Mouse (Mus musculus) heart, embryonic 14.5 days (tissue): ENCODE results near the gene Naa80. TPM values are rescaled to one million over a fixed set of nuclear protein-coding genes. Genes with fewer than 3 reads are reported as not detected.

Source experiments
- ATAC-seq: fragments of 200-750 bp; cut with Nextera tagmentation; 2 replicates; pipeline ENCODE4 v1.8.0; 2017; ENCODE audit warnings: low read depth, moderate TSS enrichment; ENCODE audit not compliant: insufficient number of reproducible peaks, insufficient read depth, low FRiP score
- H3K27ac ChIP-seq, 2 experiments: fragments of 200-500 bp in 1 of 2; fragments of 300-500 bp in 1 of 2; sonication (generic) in 1 of 2; replicated peaks in 1 of 2; 2 replicates each; pipeline ENCODE4 v1.5.1; 2012 to 2014; ENCODE audit warnings: low read depth in 2 of 2, low read length in 2 of 2, control low read depth in 1 of 2, mild to moderate bottlenecking in 1 of 2, mixed read lengths in 1 of 2; ENCODE audit not compliant: control insufficient read depth in 1 of 2, insufficient read depth in 1 of 2
- H3K27me3 ChIP-seq: fragments of 300-500 bp; sonication (generic); 2 replicates; pipeline ENCODE4 v1.6.1; 2014; ENCODE audit warnings: mild to moderate bottlenecking, low read length, control low read depth; ENCODE audit not compliant: control insufficient read depth, insufficient read depth
- H3K36me3 ChIP-seq: fragments of 300-500 bp; sonication (generic); 2 replicates; pipeline ENCODE4 v1.6.1; 2014; ENCODE audit warnings: mild to moderate bottlenecking, control low read depth, low read length, mixed read lengths; ENCODE audit not compliant: control insufficient read depth, insufficient read depth
- H3K4me1 ChIP-seq, 2 experiments: fragments of 200-500 bp in 1 of 2; fragments of 300-500 bp in 1 of 2; sonication (generic) in 1 of 2; 2 replicates each; pipeline ENCODE4 v1.6.1; 2012 to 2014; ENCODE audit warnings: low read length in 2 of 2, control low read depth in 1 of 2, mixed read lengths in 1 of 2; ENCODE audit not compliant: control insufficient read depth in 2 of 2, insufficient read depth in 2 of 2
- H3K4me2 ChIP-seq: fragments of 300-500 bp; sonication (generic); 2 replicates; pipeline ENCODE4 v1.6.1; 2014; ENCODE audit warnings: mild to moderate bottlenecking, low read length
- H3K4me3 ChIP-seq, 2 experiments: fragments of 200-500 bp in 1 of 2; fragments of 300-500 bp in 1 of 2; sonication (generic) in 1 of 2; 2 replicates each; pipeline ENCODE4 v1.5.1; 2012 to 2014; ENCODE audit warnings: low read length in 2 of 2, mild to moderate bottlenecking in 2 of 2, control low read depth in 1 of 2, low read depth in 1 of 2, moderate library complexity in 1 of 2; ENCODE audit not compliant: control insufficient read depth in 1 of 2, insufficient read depth in 1 of 2
- H3K9ac ChIP-seq: fragments of 300-500 bp; sonication (generic); 2 replicates; pipeline ENCODE4 v1.6.1; 2014; ENCODE audit warnings: mild to moderate bottlenecking, low read length
- H3K9me3 ChIP-seq: fragments of 300-500 bp; sonication (generic); 2 replicates; pipeline ENCODE4 v1.6.1; 2016; ENCODE audit warnings: low read length, control low read depth; ENCODE audit not compliant: control insufficient read depth
- WGBS: fragments of 180-500 bp; shearing (Covaris S2); extraction: QIAGEN DNeasy Blood & Tissue Kit; methylation state at CpG from one replicate; pipeline ENCODE4 v1.1.7; 2014; 5-methylcytosine and 5-hydroxymethylcytosine counted together
- polyA plus RNA-seq: library from polyadenylated mRNA; unstranded; fragments of >200 nt; fragmentation: Nextera tagmentation; extraction: Ambion mirVana; gene quantifications from 2 replicates; pipeline ENCODE4 v1.2.1, GENCODE M21; 2014

The Naa80 gene
- polyA plus RNA-seq, 1 experiment from 2014 or later: 14.9 TPM

GRCm38 (mm10) chr9:107615035-107615434, 36.3 kb downstream of the Naa80 start:
- peak overlapping the region in 1 of 2 experiments; percentile 94; a peak in 1 of 4 replicates for H3K27ac ChIP-seq
- H3K4me3 ChIP-seq: no peak overlapping the region
- peaks cover 63% of the 10 kb centered on the region for H3K36me3 ChIP-seq
- no peaks in the 10 kb centered on the region for H3K27me3 ChIP-seq
- no peak overlapping the region for H3K4me2 ChIP-seq
- peaks cover 39 to 58% of the 10 kb centered on the region in 2 experiments for H3K4me1 ChIP-seq
- no peaks in the 10 kb centered on the region for H3K9me3 ChIP-seq
- 61% methylated on average over 4 of the region's 4 CpGs for WGBS
- H3K9ac ChIP-seq: 0 out of 2 replicates have a peak overlapping the region, but pooled peaks have one; percentile 34
- ATAC-seq: no peak

- Histone ChIP-seq H3K27ac (peak overlapping the region; percentile 94 to 97), H3K27me3 (no peaks in the 10 kb centered on the region), H3K4me2 (no peak overlapping the region), H3K9me3 (no peaks in the 10 kb centered on the region), H3K4me1 (peaks cover 31 to 54% of the 10 kb centered on the region in 2 experiments), H3K9ac (no peak overlapping the region; the same call in 1 of the 2 replicates), H3K4me3 (no peak overlapping the region), H3K36me3 (peaks cover 76% of the 10 kb centered on the region)
- 68% methylated on average over 2 of the region's 2 CpGs for WGBS
- ATAC-seq: no peak
Measured at GRCm38 (mm10) chr9:107617461-107617860, 38.8 kb downstream of the Naa80 start.

DNA sequence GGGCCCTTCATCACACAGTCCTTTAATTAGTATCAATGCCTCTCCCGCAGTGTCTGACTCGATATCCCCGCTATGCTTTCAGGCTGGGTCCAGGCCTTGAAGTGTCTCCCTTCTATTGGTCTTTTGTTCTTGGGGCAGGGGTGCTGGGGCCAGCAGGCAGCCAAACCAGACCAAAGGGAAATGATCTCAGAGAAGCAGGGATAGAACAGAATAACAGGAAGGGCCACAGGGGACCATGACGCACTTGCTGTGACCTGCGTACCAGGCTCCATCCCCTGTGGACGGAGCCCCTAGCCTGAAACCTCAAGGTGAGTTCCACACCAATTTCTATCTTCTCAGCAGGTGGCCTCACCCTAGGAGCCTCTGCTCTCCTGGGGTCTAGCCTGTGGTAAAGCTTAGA, 39.4 kb downstream of the Naa80 start:
- peak overlapping the region; percentile 56 for H3K9ac ChIP-seq
- H3K4me3 ChIP-seq: no peak overlapping the region
- peaks cover 31 to 51% of the 10 kb centered on the region in 2 experiments for H3K4me1 ChIP-seq
- H3K36me3 ChIP-seq: peaks cover 82% of the 10 kb centered on the region
- peak overlapping the region; percentile 4 for H3K4me2 ChIP-seq
- peak overlapping the region; percentile 94 to 97 for H3K27ac ChIP-seq
- 62% methylated on average over 6 of the region's 6 CpGs for WGBS
- ATAC-seq: no peak
- H3K27me3 ChIP-seq: no peaks in the 10 kb centered on the region
- no peaks in the 10 kb centered on the region for H3K9me3 ChIP-seq

DNA sequence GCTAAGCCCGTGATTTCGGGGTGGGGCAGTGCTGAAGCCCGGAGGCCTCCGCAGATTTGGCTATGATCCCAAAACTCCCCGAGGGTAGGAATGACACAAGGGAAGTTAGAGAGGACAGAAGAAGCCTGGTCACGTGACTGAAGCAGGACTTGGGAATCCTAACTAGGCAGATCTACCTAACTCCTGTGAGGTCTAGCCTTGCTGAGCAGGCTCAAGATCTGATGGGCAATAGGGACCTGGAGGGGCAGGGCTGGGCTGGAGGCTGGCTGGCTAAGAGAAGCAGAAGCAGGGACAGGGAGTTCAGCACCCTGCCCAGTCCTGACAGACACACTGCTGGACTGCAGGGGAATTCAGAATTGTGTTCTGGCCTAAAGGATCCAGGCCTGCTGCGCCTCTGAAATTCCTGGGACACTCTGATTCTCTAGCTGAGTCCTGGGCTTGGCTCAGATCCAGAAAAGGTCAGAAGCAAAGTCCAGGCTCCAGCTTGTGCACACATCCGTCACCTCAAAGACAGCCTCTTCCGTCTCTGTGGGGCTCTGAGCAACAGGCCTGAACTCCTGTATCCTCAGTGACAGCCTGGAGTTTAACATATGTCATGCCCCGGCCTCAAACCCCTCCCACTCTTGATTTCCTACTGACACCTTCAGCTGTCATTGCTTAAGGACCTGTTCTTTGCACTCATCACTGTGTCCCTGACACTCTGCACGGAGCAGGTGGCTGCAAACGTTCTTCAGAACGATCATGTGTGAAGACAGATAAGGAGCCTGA, 40.3 kb downstream of the Naa80 start:
- H3K36me3 ChIP-seq: peaks cover 87% of the 10 kb centered on the region
- 5% methylated on average over 13 of the region's 13 CpGs for WGBS
- H3K4me3 ChIP-seq: no peak overlapping the region
- H3K27ac ChIP-seq: peak overlapping the region; percentile 94 to 97
- H3K4me2 ChIP-seq: peak overlapping the region; percentile 4
- H3K4me1 ChIP-seq: peaks cover 33 to 56% of the 10 kb centered on the region in 2 experiments
- ATAC-seq: peak; percentile 82
- H3K9ac ChIP-seq: peak overlapping the region; percentile 56
- no peaks in the 10 kb centered on the region for H3K9me3 ChIP-seq
- no peaks in the 10 kb centered on the region for H3K27me3 ChIP-seq

GRCm38 (mm10) chr9:107619546-107619879, 40.8 kb downstream of the Naa80 start:
- H3K36me3 ChIP-seq: peaks cover 87% of the 10 kb centered on the region
- no peak for ATAC-seq
- peaks cover 36 to 61% of the 10 kb centered on the region in 2 experiments for H3K4me1 ChIP-seq
- no peaks in the 10 kb centered on the region for H3K27me3 ChIP-seq
- WGBS: 15% methylated on average over 13 of the region's 13 CpGs
- H3K4me3 ChIP-seq: no peak overlapping the region
- H3K4me2 ChIP-seq: peak overlapping the region; percentile 47
- peak overlapping the region; percentile 53 for H3K9ac ChIP-seq
- H3K27ac ChIP-seq: peak overlapping the region; percentile 94 to 97
- H3K9me3 ChIP-seq: no peaks in the 10 kb centered on the region

DNA sequence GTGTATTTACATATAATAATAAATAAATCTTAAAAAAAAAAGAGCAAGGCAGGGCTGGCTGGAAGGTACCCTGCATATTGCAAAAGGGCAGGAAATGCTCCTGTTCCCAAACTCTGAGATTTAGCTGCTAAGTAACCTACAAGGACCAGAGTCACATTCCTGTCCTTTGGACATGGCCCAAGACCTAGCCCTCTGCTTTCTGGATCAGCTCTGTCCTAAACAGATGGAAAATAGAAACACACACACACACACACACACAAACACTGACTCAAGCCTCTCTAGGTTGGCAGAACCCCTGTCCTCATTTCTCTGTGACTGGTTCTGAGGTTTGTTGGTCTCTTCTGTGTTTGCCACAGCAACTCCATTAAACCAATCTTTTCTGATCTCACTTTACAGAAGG, 42.3 kb downstream of the Naa80 start:
- H3K36me3 ChIP-seq: peaks cover 85% of the 10 kb centered on the region
- ATAC-seq: no peak

GRCm38 (mm10) chr9:107624539-107624938, 45.9 kb downstream of the Naa80 start:
- Histone ChIP-seq H3K27me3 (no peaks in the 10 kb centered on the region), H3K36me3 (peaks cover 70% of the 10 kb centered on the region), H3K4me3 (no peak overlapping the region), H3K4me2 (no peak overlapping the region), H3K9me3 (no peaks in the 10 kb centered on the region), H3K9ac (peak overlapping the region; percentile 42; the same call in 1 of the 2 replicates), H3K27ac (peak overlapping the region; percentile 42 to 56), H3K4me1 (peaks cover 56 to 73% of the 10 kb centered on the region in 2 experiments)
- WGBS: 70% methylated on average over 5 of the region's 5 CpGs
- no peak for ATAC-seq

More for the DNA sequence above, 42.3 kb downstream of the Naa80 start:
- no peak overlapping the region for H3K4me3 ChIP-seq
- H3K4me1 ChIP-seq: peaks cover 39 to 58% of the 10 kb centered on the region in 2 experiments
- H3K4me2 ChIP-seq: no peak overlapping the region
- H3K27ac ChIP-seq: peak overlapping the region; percentile 26 to 94; a peak in 3 of 4 replicates
- no peaks in the 10 kb centered on the region for H3K9me3 ChIP-seq
- H3K9ac ChIP-seq: 0 out of 2 replicates have a peak overlapping the region, but pooled peaks have one; percentile 12
- no peaks in the 10 kb centered on the region for H3K27me3 ChIP-seq
